Mouse (Mus musculus) spleen, postnatal 0 days (tissue): ENCODE results near the gene Cyp2b9. TPM values are rescaled to one million over a fixed set of nuclear protein-coding genes. Genes with fewer than 3 reads are reported as not detected.

Source experiments
- polyA plus RNA-seq: library from polyadenylated mRNA; unstranded; fragments of >200 nt; fragmentation: Nextera tagmentation; extraction: Ambion mirVana; gene quantifications from 2 replicates; pipeline ENCODE4 v1.2.1, GENCODE M21; 2015

Cyp2b9 gene
- not detected in 2 replicates for polyA plus RNA-seq

GRCm38 (mm10) chr7:26173111-26173510 is at the start of gene Cyp2b9:
Gene Cyp2b9 (plus strand): TSS chr7:26173411.

GRCm38 (mm10) chr7:26260034-26260433 is 86.8 kb downstream of the Cyp2b9 start, which contains the start of gene Vmn1r184:
Gene Vmn1r184 (plus strand): TSS chr7:26260334.

Other genes with a start within 250 kb of the Cyp2b9 start
- not detected in 2 replicates for gene Cyp2b13, start 111.9 kb upstream of the Cyp2b9 start, polyA plus RNA-seq
- gene Vmn1r184, start 86.9 kb downstream of the Cyp2b9 start, polyA plus RNA-seq = not detected in 2 replicates
- not detected in 2 replicates for gene Cyp2a4, start 133.8 kb downstream of the Cyp2b9 start, polyA plus RNA-seq
- not detected in 2 replicates for gene Nlrp9c, start 230.3 kb downstream of the Cyp2b9 start, polyA plus RNA-seq